Mouse (Mus musculus) hindlimb bud, embryonic 11.5 days (tissue): ENCODE data around the gene Duoxa2.
"Not testable (repeated sequence)": the region's sequence is repeated elsewhere in the genome, so short reads cannot be mapped to it uniquely, and the experiment has no call there.

Source experiments
- DNase-seq: peaks from one replicate; pipeline ENCODE4 v3.0.0-alpha.2; 2012; ENCODE audit warnings: low read depth, low spot score; ENCODE audit errors: extremely low spot score

Duoxa2 gene

DNA sequence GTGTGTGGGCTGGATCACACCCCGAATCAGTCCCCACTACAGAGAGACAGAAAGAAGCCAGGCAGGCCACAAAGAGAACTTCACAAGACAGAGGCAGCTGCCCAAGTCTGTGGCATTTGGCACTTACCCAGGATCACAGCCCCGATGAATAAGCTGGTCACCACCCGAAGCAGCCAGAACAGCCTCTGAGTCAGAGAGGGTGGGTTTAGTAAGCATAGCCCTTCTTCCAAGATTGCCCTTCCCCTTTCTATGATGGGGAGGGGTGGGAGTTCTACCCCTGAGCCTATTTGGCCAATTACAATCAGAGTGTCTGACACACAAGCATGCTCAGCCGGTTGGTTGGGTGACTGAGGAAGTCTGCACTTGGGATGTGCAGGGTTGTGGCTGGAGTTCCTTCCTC, 7.5 kb downstream of the Duoxa2 start:
- DNase-seq, result no peak

DNA sequence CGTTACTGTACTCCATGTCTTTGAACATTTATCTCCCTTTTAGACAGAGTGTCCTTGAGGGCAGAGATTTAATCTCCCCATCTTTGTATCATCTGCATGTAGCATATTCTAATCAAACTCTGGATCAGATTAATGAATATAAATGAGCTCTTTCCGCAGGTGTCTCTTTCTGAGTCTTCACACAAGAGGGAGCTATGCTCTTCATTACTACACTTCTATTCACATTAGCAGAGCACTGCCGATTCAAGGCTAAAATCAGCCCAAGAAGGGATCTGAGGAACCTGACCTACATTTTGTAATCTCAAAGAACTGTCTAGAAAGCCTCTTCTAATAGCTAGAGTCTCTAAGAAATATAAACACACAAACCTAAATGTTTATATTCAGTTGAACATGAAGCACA, 10.9 kb downstream of the Duoxa2 start:
- DNase-seq, result no peak

DNA sequence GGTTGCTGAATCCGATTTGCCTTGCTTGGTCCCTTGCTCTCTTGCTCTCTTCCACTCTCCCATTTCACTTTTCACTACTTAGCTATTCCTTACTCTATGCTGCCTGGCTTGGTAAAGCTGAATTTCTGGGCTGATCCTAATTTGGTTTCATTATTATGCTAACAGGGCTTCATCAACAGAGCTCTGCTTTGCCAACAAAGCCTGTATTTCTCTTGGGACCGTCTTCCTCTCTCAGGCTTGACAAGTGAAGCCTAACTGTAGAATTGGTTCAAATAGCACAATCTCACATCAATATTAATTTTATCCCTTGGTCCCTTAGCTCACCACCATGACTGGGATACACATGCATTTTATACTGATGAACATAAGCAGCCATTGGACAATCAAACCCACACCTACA, 12.9 kb downstream of the Duoxa2 start:
- no peak for DNase-seq

DNA sequence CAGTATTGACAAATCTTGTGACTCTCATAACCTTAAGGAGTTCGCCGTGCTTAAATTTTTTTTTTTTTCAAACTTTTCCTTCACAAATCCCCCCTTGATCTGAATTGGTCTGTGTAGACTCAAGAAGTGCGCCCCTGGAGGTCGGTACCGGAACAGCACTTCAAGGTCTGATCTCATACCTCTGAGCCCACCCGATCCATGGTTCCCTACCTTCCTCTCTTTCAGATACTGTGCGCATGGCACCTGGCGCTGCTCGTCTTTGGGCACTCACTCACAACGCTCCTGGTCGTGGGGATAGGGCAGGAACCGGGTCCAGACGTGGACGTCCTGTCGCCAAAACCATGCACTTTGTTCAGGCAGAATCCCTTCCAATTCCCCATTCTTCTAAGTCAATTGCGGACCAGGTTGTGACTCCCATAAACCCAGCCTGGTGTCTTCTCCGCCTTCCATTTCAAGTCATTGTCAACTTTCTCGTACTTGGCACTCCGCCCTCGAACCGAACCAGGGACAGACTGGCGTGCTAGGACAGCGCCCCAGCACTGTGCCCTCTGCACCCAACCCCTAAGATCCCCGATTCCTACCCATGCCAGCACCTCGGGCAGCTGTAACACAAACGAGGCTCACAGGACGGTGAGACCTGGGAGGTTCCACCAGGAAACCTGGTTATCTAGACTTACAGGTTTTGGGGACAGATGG, 14.2 kb downstream of the Duoxa2 start:
- DNase-seq, result no peak

DNA sequence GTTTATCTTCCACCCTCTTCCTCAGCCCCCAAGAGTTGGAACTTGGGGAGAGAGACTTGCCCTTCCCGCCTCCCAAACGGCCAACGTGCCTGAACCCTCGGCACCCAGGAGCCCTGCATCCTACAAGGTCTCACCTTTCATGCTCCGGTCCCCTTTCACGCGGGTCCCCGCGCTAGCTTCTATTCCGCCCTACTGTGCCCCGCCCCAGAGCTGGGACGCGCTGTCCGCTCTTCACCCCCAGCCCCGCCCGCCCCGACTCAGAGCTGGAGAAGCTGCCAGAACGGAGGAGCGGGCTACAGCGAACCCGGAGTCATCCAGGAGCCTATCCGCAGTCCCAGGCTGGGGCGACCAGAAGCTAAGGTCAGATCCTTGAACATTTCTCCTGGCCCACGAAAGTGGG, 14.8 kb downstream of the Duoxa2 start, which contains the start of gene Duoxa1:
Gene Duoxa1, minus strand, starts transcription at position 195 of the 400 bp plus-strand sequence.
- no peak for DNase-seq

DNA sequence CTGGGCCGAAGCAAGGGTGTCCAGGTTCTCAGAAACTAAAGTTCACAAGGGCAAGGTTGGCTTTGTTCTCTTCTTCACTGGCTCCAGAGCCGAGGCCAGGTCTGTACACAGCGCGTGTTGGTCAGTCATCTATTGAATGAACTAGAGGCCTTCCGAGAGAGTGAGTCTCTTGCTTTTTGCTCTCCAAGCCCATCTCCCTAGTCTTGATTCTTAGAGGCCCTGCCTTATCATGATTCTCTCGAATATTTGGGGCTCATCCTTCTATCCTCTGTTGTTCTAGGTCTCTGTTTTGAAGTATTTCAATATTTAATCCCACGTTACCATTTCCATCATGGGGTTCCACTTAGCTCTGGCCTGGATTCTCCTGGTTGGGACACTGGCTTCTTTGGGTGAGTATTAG, 16.7 kb downstream of the Duoxa2 start, which contains the start of gene Duox1:
Gene Duox1, plus strand, starts transcription at position 301 of the 400 bp plus-strand sequence.
- DNase-seq, result no peak

DNA sequence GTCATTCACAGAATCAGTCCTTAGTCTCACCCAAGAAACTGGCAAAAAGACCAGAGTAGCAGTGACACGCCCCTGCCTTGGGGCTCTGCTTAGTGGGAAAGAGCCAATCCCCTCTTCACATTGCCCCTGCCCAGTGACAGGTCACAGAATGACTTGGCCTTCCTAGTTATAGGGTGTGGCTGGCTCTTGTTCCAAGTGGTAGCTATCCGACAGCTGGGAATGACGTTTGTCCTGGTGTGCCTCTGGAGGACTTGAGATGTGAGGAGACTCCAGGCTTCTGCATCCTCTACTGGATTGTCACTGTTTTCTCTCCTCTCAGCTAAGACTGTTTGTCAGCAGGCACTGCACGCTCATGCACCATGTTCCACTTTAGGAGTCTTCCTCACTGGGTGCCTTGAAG, 18.7 kb downstream of the Duoxa2 start:
- no peak for DNase-seq

DNA sequence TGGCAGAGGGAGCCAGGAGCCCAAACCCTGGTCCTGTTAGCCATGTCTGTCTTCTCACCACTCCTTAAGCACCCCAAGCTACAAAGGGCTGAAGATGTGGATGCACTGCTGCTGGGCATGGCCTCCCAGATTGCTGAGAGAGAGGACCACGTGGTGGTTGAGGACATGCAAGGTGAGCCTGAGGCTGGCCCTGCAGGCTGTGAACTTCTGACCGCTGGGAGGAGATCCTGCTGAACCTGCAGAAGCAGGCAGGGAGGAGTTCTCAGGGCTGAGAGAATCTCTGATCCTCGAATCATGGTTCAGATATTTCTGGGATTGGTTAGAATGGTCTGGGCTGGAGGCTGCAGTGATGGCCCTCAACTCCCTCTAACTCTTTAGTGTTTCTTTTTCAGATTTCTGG, 25.3 kb downstream of the Duoxa2 start:
- no peak for DNase-seq

DNA sequence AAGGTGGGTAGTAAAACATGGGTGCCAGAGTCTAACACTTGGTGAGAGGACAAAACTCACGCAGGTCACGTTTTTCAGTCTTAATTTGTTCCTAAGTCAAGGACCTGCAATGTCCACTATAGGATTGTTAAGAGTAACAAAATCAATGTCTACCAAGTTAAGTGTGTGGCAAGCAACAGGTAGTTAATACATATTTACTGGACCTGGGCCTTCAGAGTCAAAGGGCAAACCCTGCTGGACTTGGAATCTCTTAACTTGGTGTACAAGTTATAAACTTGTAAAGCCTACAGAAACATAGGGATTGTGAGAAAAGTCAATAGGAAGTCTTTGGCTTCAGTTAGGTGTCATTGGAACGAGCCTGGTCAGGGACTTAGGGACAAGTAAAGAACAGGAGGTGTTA, 25.9 kb downstream of the Duoxa2 start:
- DNase-seq, result no peak

DNA sequence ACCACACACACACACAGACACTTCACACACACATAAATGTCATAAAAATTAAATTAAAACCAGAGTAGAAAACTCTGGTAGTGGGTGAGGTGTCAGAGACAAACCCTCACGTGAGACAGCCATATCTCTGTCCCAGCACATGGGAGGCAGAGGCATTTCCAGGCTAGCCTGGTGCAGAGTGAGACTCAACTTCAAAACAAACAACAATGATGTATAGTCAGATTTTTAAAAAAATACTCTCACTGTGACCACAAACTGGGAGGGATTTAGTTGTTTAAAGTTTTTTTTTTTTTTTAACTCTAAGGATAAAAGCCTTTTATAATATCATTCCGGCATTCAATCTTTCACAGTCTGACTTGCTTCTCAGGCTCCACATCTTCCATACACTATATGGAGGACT, 26.7 kb downstream of the Duoxa2 start:
- DNase-seq, result no peak

DNA sequence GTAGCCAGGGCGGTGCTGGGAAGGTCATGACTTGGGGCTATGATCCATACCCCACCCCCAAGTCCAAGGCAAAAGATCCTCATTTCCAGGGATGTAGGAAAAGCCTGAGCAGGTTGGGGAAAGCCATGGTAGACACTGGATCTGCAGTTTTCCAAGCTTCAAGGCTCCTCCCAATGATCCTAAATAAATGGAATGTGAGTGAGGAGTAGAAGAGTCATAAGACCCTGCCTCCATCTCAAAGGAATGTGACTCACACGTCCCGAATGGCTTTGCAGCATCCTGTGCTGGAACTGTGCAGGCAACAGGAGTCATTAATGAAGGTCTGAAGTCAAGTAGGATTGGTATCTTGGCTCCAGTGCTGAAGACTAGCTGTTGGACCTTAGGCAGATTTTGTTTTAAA, 29.3 kb downstream of the Duoxa2 start:
- no peak for DNase-seq

DNA sequence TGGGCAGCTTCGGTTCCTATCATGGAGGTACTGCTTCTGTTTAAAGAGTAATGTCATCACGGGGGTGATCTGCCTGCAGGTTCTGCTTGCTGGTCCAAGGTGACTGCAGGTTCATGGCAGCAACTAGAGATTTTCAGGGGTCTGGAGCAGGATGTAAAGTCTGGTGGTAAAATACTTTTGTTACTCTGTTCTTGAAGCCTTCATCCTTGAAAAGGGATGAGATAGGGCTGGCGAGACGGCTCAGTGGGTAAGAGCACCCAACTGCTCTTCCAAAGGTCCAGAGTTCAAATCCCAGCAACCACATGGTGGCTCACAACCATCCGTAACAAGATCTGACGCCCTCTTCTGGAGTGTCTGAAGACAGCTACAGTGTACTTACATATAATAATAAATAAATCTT, 31.6 kb downstream of the Duoxa2 start:
- not testable (repeated sequence) for DNase-seq

DNA sequence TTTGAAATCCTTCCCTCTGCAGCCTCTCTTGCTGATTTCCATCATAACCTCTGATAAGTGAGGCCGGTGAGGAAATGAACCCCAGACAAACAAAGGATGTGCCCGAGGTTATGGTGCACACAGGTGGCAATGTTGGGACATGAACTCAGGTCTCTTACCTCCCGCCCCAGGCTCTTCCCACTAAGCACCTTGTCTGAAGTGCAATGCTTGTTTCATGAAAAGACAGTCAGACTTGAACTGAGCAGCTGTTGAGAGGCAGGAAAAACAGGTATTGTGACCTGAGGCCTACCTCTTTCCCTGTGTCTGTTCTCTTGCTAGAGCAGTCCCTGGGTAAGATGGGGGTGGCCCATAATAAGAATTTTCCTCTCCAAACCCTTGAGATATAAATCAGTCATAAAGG, 33.5 kb downstream of the Duoxa2 start:
- DNase-seq, result no peak

DNA sequence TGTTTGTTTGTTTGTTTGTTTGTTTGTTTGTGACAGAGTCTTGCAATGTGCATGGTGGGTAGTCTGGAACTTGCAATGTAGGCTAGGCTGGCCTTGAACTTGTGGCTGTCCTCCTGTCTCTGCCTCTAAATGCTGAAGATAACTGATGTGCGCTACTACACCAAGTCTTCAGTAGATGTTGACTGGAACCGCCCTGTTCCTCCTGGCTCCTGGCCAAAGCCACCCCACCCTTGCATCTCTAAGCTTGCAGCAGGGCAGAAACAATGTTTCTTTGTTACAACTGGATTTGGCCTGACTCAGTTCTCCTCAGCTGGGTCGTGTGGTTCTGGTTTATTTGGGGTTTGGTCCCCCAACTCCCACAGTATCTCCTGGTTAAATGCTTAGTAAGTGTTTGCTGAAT, 35.5 kb downstream of the Duoxa2 start:
- no peak for DNase-seq

DNA sequence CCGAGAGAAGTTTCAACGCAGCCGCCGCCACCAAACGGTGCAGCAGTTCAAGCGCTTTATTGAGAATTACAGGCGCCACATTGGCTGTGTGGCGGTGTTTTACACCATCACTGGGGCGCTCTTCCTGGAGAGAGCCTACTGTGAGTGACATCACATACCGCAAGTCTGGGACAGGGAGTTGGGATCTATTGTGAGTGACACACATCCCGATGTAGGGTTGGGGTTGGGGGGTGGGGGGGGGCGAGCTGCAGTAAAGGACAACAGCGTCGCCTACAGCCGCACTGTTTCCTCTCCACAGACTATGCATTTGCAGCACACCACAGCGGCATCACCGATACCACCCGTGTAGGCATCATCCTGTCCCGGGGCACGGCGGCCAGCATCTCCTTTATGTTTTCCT, 38.6 kb downstream of the Duoxa2 start:
- no peak for DNase-seq

DNA sequence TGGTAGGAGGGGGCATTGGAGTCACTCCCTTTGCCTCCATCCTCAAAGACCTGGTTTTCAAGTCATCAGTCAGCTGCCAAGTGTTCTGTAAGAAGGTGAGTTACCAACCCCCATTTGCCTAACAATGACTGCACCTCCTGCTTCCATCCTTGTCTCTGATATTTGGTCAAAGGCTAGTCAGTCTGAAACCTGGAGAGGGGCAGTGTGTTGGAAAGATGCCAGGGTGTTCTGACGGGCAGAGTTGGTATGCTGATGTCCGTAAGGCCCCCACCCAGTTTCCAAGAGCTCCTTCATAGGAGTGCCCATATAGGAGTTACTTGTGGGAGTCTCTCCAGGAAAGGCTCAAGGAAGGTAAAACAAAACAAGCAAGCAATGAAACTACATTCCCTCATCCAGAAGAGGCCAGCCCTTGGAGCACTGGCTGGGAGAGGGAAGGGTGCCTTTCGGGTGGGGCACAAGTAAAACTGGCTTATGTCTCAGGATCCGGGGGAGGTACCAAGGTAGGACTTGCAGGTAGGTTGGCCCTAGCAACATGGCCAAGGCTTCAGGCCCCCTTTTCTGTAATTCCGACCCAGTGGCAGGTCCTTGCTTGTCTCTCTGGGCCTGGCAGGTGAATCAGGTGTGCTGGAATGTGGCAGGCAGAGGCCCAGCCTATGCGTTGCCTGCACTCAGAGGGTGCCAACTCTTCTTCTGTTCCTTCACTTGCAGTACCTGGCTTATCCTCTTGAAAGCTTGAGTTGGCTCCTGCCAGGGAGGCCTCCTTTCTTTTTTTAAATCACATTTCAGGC, 46.6 kb downstream of the Duoxa2 start:
- DNase-seq, result no peak

DNA sequence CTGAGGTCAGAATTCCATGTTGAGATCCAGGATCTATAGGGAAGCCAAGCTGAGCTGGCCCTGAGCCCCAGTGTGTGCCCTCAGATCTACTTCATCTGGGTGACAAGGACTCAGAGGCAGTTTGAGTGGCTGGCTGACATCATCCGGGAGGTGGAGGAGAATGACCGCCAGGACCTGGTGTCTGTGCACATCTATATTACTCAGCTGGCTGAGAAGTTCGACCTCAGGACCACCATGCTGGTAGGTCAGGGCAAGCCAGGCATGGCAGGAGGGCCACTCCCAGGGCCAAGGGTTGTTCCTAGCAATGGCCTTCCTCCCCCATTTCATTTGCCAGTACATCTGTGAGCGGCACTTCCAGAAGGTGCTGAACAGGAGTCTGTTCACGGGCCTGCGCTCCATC, 47.5 kb downstream of the Duoxa2 start:
- DNase-seq, result not testable (repeated sequence)

DNA sequence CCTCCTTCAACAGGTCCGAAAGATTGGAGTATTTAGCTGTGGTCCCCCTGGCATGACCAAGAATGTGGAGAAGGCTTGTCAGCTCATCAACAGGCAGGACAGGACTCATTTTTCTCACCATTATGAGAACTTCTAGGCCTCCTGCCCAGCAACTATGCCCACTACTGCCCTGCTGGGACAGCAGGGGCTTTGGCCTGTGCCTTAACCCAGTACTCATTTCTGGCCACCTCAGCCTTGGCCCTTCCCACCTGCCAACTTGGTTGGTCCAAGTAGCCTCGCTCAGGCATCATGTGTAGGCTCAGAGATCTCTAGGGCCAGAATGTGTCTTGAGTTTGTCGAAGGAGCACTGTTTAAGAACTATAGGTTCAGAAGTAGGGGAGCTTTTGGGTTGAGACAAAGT, 48.6 kb downstream of the Duoxa2 start:
- no peak for DNase-seq

DNA sequence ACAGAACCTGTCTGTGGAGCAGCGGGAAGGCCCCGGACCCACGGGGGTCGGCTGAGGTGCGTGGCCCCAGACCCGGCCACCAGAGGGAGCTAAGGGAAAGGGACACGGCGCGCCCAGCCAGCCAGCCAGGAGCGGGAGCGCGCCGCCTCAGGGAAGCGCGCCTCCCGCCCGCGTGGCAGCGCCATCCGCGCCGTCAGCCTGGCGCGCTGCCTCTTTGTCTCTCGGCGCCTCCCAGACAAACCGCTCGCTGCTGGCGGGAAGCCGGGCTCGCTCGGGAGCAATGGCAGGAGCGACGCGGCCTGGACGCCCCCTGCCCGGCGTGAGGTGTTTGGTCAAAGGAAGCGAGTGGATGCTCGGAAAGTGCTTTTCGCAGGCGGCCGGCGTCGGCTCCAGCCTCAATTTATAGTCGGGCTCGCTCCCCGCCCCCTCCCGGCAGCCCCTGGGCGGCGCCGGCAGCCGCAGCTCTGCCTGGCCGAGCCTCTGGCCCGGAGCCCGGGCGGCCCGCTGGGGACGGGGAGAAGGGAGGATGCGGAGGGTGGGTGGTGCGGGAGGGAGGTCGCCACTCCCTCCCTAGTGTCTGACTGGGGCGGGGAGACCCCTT, 49.9 kb downstream of the Duoxa2 start:
- no peak for DNase-seq

DNA sequence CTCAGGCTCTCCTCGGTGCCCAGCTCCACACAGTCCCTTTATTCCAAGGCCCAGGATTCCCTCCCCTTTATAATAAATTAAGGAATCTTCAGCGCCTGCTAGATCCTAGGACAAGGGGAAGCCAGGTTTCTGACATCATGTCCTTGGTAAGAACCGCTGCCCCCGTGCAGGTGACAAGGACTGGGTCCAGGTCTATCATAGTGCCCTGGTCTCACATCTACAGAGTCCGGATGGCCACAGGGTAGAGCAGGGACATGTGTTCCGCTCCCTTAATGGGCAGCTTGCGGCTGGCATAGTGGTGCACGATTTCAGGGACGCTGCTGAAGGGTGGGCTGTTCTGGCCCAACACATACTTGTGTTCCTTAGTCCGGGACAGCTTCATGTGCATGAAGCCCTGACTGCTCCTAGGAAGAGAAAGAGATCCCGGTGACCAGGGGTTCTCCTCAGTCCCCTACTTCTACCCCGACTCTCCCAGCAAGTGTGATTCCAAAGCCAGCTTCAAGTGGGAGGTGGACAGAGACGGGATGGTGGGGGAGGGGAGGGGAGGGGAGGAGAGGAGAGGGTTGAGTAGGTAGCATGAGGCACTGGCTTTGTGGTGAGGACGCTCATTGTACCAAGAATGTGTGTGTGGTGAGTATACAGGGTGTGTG, 50.6 kb downstream of the Duoxa2 start:
- no peak for DNase-seq

DNA sequence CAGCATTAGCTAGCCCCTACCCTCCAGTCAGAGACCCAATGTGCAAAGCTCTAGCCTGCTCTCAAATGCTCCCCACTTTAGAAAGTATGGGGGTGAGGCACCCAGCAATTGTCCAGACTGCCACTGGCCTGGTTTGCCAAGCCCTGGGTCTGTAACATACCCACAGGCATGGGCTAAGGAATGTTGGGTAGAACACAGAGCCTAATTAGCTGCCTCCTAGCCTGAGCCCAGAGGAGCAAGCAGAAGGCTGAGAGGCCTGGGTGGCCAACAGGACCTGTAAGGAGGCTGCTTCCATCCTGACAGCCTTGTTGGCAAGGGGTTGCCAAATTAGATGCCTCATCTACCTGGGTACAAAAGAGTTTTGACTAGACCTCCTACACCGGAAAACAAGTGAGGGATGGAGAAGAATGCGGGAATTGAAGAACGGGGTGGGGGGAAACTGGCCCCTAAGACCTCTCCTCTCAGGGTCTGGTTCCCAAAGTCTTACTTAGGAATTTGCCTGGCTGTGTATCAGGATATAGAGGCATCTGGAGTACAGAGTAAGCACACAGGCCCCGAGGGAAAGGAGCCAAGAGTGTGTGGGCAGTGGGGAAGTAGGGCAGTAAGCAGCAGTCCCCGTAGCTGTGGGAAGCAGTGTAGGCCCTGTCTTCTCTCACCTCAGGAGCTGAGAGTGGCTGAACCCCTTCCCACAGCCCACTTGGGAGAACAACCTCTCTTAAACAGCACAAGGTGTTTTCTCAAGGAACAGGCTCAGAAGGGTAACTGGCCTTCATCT, 52.6 kb downstream of the Duoxa2 start:
- no peak for DNase-seq
